Mouse (Mus musculus) lung, postnatal 25 days (tissue): Measurements from ENCODE around the gene Exosc10.
A peak's percentile ranks its signal among the peaks of the same experiment; 100 is the strongest.

Experiments used
- DNase-seq: peaks from one replicate; pipeline ENCODE4 v3.0.0; 2022; ENCODE audit warnings: low spot score

The Exosc10 gene

DNA sequence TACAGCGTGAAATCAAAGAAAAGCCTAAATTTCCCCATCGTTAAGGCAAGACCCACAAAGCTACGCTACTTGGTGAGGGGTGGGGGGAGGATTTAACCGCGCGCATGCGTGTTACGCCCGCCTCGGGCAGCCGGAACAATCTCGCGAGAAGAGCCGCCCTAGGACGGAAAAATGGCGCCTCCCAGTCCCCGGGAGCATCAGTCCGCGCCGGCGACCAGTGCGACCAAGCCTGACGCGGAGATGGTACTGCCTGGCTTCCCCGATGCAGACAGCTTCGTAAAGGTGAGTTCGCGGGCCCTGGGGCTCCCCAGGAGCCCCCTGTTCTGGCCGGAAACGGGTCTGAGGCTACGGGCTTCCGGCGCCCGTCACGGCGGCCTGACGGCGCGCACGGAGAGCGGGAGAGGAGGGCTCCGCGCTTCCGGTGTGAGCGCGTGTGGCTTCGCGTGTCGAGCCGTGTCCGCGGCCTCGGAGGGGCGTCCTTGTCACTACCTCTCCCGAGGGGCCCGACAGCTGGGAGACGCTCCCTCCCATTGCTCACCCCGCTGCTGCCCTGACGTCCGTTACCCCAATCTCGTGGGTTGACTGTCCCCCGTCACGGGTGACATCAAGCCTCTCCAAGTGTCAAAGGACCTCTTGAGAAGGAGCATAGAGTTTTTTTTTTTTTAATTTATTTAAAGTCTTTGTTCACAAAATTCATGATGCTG, at the start of gene Exosc10:
Gene Exosc10, plus strand, starts transcription at position 133 of the 704 bp plus-strand sequence.
- DNase-seq, result peak; percentile 85

GRCm38 (mm10) chr4:148509450-148510084, 48.7 kb upstream of the Exosc10 start:
- no peak for DNase-seq

GRCm38 (mm10) chr4:148510691-148511090, 47.5 kb upstream of the Exosc10 start:
- no peak for DNase-seq

GRCm38 (mm10) chr4:148511334-148511733, 46.9 kb upstream of the Exosc10 start:
- no peak for DNase-seq

DNA sequence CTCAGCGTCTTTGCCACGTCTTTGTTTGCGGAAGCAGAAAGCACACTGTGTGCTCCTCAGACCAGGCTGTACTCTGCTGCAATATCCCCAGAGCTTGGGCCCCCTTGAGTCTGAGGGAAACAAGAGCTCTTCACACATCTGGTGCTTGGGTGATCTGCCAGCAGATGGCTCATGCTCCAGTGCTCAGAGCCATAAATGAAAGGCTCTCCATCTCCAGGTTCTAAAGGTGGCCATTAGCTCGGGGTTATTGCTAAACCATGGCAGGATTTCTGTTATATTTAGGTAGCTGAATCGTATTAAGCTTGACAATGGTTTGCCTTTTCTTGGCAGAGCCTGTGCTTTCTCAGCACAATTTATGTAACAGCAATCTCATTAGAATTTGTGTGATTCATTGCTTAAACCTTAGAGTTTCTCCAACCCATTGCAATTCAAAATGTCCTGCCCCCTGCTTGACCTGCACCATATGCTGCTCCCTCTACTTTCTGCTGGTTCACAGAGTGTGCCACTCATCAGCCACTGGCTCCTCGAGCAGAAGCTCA, 45.1 kb upstream of the Exosc10 start:
- DNase-seq, result peak; percentile 16

DNA sequence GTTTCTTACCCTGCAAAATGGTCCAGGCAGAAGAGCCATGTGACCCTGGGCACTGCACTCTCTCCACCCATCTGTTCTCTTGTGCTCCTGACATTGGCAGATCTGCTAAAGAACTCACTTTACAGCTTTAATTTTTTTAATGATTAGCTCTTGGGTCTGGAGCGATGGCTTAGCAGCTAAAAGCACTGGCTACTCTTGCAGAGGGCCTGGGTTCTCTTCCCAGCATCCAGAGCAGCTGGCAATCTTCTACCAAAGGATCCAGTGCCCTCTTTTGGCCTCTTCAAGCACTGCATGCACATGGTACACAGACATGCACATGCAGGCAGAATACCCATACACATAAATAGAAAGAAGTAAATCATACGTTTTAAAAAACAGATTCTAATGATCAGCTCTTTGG, 42.9 kb upstream of the Exosc10 start:
- DNase-seq, result no peak

GRCm38 (mm10) chr4:148517809-148518208, 40.4 kb upstream of the Exosc10 start:
- DNase-seq, result no peak

- DNase-seq, result no peak
Observed at GRCm38 (mm10) chr4:148518235-148518795, 39.9 kb upstream of the Exosc10 start.

GRCm38 (mm10) chr4:148523538-148523937, 34.7 kb upstream of the Exosc10 start:
- DNase-seq, result no peak

- peak; percentile 10 for DNase-seq
Observed at GRCm38 (mm10) chr4:148527158-148527910, 30.9 kb upstream of the Exosc10 start.

DNA sequence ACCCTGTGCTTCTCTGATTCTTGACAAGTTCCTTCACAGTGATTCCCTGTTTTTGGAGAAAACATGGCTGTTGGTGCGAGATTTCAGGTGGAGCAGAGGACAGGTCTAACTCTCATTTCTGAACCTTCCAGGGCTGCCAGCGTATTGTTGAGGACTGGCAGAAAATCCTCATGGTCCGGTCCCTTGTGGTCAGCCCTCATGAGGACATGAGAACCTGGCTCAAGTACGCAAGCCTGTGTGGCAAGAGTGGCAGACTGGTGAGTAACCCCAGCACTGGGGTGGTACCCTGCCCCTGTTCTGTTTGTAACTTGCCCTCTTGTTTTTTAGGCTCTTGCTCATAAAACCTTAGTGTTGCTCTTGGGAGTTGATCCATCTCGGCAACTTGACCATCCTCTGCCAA, 27.9 kb upstream of the Exosc10 start:
- DNase-seq, result no peak

- DNase-seq, result no peak
Observed at GRCm38 (mm10) chr4:148530778-148531177, 27.5 kb upstream of the Exosc10 start.

DNA sequence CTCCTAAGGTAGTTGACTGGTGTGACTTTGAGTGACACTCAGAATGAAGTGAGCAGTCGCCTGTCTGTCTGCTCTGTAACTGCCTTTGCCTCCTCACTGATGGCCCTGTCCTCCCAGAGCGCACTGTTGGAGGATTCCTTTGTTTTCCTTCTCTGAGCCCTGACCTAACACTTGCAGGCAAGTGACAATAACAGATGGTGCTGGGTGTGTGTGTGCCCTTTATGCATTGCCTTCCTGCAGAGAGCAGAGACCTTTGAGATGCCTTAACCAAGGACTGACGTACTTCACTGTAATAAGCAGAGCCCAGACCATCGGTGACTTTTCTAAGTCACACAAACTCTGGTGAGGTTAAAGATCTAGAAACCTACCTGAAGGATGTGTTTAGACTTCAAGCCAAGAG, 26.9 kb upstream of the Exosc10 start:
- no peak for DNase-seq

DNA sequence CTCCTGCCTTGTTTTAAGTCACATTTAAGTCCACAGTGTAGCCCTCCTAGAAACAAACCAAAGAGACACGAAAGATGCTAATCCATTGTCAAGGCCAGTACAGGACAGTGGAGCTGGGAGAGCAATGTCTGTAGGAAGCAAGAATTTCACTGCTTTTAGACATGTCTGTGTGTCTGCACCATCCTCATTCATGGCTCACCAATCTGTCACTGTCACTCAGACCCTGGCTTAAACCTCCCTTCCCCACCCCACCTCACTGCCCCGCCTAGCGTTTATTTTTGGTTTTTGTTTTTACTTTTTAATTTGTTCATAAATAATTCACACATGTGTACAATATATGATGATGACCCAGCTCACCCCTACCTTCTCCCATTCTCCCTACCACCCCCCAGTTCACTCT, 25.7 kb upstream of the Exosc10 start:
- DNase-seq, result no peak

- DNase-seq, result no peak
Observed at GRCm38 (mm10) chr4:148533613-148534328, 24.5 kb upstream of the Exosc10 start.

DNA sequence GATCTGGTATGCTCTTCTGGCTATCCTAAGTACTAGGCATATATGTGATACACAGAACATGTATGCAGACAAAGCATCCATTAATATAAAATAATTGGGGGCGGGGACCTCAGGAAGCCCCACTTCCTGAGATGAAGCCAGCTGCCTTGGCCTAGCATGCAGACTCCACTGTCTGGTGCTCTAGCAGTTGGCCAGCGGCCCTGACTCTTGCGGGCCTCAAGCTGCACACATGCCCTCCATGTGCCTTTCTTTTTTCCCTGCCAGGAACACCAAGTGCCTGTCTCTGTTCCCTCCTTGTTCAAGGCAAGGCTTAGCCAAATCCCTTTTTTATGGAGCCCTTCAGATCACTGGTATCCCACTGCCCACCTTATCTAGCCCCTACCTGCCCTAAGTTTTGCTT, 22.4 kb upstream of the Exosc10 start:
- no peak for DNase-seq

DNA sequence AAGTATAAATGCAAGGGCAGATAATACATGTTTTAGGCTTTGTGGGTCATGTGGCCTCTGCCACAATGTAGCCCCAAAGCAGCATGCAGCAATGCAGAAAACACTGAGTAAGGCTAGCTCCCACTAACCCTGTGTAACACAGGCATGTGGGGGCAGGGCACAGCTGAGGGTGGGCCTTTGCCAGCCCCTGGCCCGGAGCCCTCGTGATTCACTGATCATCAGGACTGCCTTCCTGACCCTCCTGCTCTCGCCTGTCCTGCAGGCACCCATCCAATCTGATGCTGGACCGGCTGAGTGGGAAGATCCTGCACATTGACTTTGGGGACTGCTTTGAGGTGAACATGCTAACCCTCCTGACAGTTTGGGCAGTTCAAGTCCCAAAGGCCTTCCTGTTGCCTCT, 9.1 kb upstream of the Exosc10 start:
- no peak for DNase-seq

- no peak for DNase-seq
Observed at GRCm38 (mm10) chr4:148557766-148558165, 463 bp upstream of the Exosc10 start.

- no peak for DNase-seq
Observed at GRCm38 (mm10) chr4:148562676-148563075, 4.4 kb downstream of the Exosc10 start.

DNA sequence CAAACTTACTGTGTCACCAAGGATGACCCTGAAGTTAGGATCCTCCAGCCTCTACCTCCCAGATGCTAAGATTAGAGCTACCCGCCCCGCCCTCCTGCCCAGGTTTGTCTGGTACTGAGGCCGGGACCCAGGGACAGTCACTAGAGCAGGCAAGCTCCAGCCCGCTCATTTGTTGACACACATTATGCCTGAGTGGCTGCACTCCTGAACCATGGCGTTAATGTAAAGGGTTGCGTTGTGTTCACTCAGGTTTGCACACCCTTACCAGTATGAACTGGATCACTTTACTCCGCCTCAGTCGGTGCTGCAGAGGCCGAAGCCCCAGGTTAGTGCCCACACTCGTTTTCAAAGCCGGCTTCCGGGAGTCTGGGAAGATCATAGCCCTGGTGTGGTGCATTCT, 5.4 kb downstream of the Exosc10 start:
- DNase-seq, result no peak

DNA sequence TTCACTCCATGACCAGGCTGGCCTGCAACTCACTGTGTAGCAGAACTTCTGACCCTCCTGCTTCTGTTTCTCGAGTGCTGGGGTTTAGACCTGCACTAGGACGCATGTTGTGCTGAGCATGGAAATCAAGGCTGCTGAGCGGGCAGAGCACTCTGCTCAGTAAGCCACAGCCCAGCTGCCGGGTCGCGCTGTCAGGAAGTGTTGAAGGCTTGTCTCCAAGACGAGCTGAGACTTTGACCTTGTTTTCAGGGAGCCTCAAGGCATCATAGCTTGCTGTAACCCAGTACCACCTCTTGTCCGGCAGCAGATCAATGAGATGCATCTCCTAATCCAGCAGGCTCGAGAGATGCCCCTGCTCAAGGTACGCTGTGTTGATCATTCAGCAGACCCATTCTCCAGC, 11.9 kb downstream of the Exosc10 start:
- no peak for DNase-seq
